Mouse (Mus musculus): ENCODE measurements around the gene Bex1. TPM values are rescaled to one million over a fixed set of nuclear protein-coding genes. Genes with fewer than 3 reads are reported as not detected.
"Not testable (repeated sequence)": the region's sequence is repeated elsewhere in the genome, so short reads cannot be mapped to it uniquely, and the experiment has no call there.

Bex1 gene
- polyA plus RNA-seq (2014; fragmentation: Nextera tagmentation; extraction: Ambion mirVana): 88.1 and 98.7 TPM in 2 replicates

DNA sequence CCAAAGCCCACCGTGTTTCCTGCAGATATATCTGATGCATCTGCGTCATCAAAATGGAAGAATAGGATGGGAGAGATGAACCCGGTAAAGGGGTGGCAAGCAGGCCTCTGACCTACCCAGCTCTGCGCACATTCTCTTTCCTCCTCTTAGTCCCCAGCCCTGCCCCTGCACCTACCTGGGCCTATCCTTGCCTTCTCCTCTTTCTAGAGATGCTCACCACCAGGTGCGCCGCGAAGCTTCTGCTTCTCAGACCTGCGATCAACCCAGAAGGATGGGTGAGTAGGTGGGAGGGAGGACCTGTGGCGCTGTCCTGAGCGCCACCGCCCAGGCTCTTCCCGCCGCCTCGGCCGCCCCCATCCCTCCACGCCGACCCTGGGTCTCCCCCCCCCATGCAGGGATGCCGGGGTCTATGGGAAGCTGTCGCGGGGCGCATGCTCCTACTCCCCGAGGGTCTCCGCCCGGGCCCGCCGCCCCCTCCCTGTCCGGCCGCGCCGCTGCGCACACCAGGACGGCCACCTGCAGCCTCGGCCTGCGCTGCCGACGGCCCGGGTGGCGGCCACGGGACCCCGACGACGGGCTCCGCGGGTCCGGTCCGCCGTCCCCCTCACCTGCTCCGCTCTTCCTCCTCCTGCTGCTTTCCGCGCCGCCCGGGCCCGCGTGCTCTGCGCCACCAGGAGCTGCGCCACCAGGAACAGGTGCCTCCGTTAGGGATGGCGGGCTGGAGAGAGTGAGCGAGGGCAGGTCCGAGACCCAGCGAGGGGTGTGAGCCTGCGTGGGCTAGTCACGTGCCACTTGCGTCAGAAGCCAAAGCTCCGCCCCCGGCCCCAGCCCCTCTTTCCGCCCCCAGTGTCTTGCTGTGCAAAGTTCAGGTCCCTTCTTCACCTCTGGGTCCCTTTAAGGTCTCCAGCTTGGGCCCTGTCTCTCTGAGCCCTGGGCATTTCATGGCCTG is at the start of gene Bex1, which contains the start of gene Tceal7:
Gene Bex1 (minus strand): TSS at position 785 of the 949 bp plus-strand sequence.
Gene Tceal7 (plus strand): TSS at position 51 of the 949 bp plus-strand sequence.
- not testable (repeated sequence) for H3K4me1 ChIP-seq (ENCODE audit: control insufficient read depth, insufficient read depth, low read length); H3K27ac ChIP-seq (replicated peaks; ENCODE audit: low read depth, low read length); H3K9ac ChIP-seq (ENCODE audit: low read length); H3K27me3 ChIP-seq (ENCODE audit: control insufficient read depth, insufficient read depth, low read length); H3K9me3 ChIP-seq (ENCODE audit: control insufficient read depth, low read length); H3K36me3 ChIP-seq (ENCODE audit: control insufficient read depth, insufficient read depth, low read length); DNase-seq (ENCODE audit: low spot score)
- ATAC-seq (ENCODE audit: insufficient number of reproducible peaks, low FRiP score, low TSS enrichment, low read depth): peak; percentile 93
- H3K4me2 ChIP-seq (ENCODE audit: low read depth, severe bottlenecking): peak within 1 kb of the TSS; percentile 31
- 23% methylated on average over 16 of the region's 67 CpGs for WGBS
- H3K4me3 ChIP-seq (ENCODE audit: low read depth, low read length): peak within 1 kb of the TSS; percentile 23

DNA sequence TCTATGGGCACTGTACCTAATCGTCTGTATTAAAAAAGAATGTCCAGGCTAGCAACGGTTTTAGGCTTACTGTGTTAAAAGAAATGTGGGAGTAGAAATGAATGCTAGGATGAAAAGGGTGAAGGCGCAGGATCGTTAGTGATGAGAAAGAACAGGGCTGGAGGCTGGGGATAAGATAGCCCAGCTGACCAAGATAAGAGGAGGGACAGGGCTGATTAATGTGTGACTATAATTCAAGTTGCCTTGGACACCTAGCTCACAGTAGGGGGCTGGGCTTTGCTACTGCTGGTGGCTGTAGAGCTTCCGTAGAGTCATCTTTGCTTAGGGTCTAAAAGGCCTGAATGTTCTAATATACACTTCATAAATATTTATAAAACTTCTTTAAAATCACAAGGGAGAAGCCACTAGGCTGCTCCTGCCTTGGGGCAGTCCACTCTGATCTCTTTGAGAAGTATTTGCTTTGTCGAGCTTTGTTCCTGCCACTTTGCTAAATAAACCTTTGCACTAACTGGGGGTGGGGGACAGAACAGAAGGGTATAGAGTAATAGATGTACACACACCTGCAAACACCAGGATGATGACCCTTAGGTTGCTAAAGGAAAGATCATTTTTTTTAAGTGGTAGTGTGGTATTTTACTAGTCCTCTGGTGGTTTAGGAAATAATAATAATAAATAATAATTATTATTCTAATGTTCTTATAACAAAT is 36.9 kb upstream of the Bex1 start:
- H3K9ac ChIP-seq (ENCODE audit: low read length): no peak overlapping the region
- H3K4me1 ChIP-seq (ENCODE audit: control insufficient read depth, insufficient read depth, low read length): no peaks in the 10 kb centered on the region
- WGBS: 55% methylated on average over 6 of the region's 6 CpGs
- no peak overlapping the region for H3K4me2 ChIP-seq (ENCODE audit: low read depth, severe bottlenecking)
- no peaks in the 10 kb centered on the region for H3K9me3 ChIP-seq (ENCODE audit: control insufficient read depth, low read length)
- DNase-seq (ENCODE audit: low spot score): no peak
- no peaks in the 10 kb centered on the region for H3K36me3 ChIP-seq (ENCODE audit: control insufficient read depth, insufficient read depth, low read length)
- no peaks in the 10 kb centered on the region for H3K27me3 ChIP-seq (ENCODE audit: control insufficient read depth, insufficient read depth, low read length)
- H3K27ac ChIP-seq (replicated peaks; ENCODE audit: low read depth, low read length): no peak overlapping the region
- ATAC-seq (ENCODE audit: insufficient number of reproducible peaks, low FRiP score, low TSS enrichment, low read depth): no peak
- no peak overlapping the region for H3K4me3 ChIP-seq (ENCODE audit: low read depth, low read length)

GRCm38 (mm10) chrX:136249671-136250070 is 34.4 kb upstream of the Bex1 start:
- H3K27me3 ChIP-seq (ENCODE audit: control insufficient read depth, insufficient read depth, low read length): no peaks in the 10 kb centered on the region

GRCm38 (mm10) chrX:136248811-136249210 is 33.5 kb upstream of the Bex1 start:
- Histone ChIP-seq H3K27ac (replicated peaks; ENCODE audit: low read depth, low read length) (no peak overlapping the region), H3K4me2 (ENCODE audit: low read depth, severe bottlenecking) (no peak overlapping the region), H3K36me3 (ENCODE audit: control insufficient read depth, insufficient read depth, low read length) (no peaks in the 10 kb centered on the region), H3K4me1 (ENCODE audit: control insufficient read depth, insufficient read depth, low read length) (no peaks in the 10 kb centered on the region), H3K27me3 (ENCODE audit: control insufficient read depth, insufficient read depth, low read length) (no peaks in the 10 kb centered on the region), H3K9me3 (ENCODE audit: control insufficient read depth, low read length) (no peaks in the 10 kb centered on the region), H3K9ac (ENCODE audit: low read length) (no peak overlapping the region), H3K4me3 (ENCODE audit: low read depth, low read length) (no peak overlapping the region)
- ATAC-seq (ENCODE audit: insufficient number of reproducible peaks, low FRiP score, low TSS enrichment, low read depth): no peak
- DNase-seq (ENCODE audit: low spot score): no peak
- WGBS: 80% methylated on average over 6 of the region's 6 CpGs

More at GRCm38 (mm10) chrX:136249671-136250070, 34.4 kb upstream of the Bex1 start:
- ATAC-seq (ENCODE audit: insufficient number of reproducible peaks, low FRiP score, low TSS enrichment, low read depth) (no peak), DNase-seq (ENCODE audit: low spot score) (no peak)
- no peaks in the 10 kb centered on the region for H3K4me1 ChIP-seq (ENCODE audit: control insufficient read depth, insufficient read depth, low read length)
- H3K9me3 ChIP-seq (ENCODE audit: control insufficient read depth, low read length): no peaks in the 10 kb centered on the region
- H3K36me3 ChIP-seq (ENCODE audit: control insufficient read depth, insufficient read depth, low read length): no peaks in the 10 kb centered on the region
- no peak overlapping the region for H3K27ac ChIP-seq (replicated peaks; ENCODE audit: low read depth, low read length)
- H3K9ac ChIP-seq (ENCODE audit: low read length): no peak overlapping the region
- 73% methylated on average over 7 of the region's 7 CpGs for WGBS
- no peak overlapping the region for H3K4me3 ChIP-seq (ENCODE audit: low read depth, low read length)
- H3K4me2 ChIP-seq (ENCODE audit: low read depth, severe bottlenecking): no peak overlapping the region

GRCm38 (mm10) chrX:136245521-136246071 is 30.3 kb upstream of the Bex1 start:
- WGBS: 16% methylated on average over 15 of the region's 15 CpGs
- no peaks in the 10 kb centered on the region for H3K9me3 ChIP-seq (ENCODE audit: control insufficient read depth, low read length)
- DNase-seq (ENCODE audit: low spot score): peak; percentile 49
- H3K36me3 ChIP-seq (ENCODE audit: control insufficient read depth, insufficient read depth, low read length): no peaks in the 10 kb centered on the region
- H3K4me1 ChIP-seq (ENCODE audit: control insufficient read depth, insufficient read depth, low read length): no peaks in the 10 kb centered on the region
- H3K4me2 ChIP-seq (ENCODE audit: low read depth, severe bottlenecking): peak overlapping the region; percentile 33
- peak overlapping the region; percentile 52 for H3K27ac ChIP-seq (replicated peaks; ENCODE audit: low read depth, low read length)
- no peaks in the 10 kb centered on the region for H3K27me3 ChIP-seq (ENCODE audit: control insufficient read depth, insufficient read depth, low read length)
- ATAC-seq (ENCODE audit: insufficient number of reproducible peaks, low FRiP score, low TSS enrichment, low read depth): peak; percentile 61
- peak overlapping the region; percentile 76 for H3K9ac ChIP-seq (ENCODE audit: low read length)
- H3K4me3 ChIP-seq (ENCODE audit: low read depth, low read length): peak overlapping the region; percentile 53

GRCm38 (mm10) chrX:136244574-136245229 is 29.4 kb upstream of the Bex1 start, which contains the start of gene Tceal9:
Gene Tceal9 (plus strand): TSS chrX:136245079.
- Histone ChIP-seq H3K27me3 (ENCODE audit: control insufficient read depth, insufficient read depth, low read length) (no peaks in the 10 kb centered on the region), H3K36me3 (ENCODE audit: control insufficient read depth, insufficient read depth, low read length) (no peaks in the 10 kb centered on the region), H3K4me2 (ENCODE audit: low read depth, severe bottlenecking) (peak within 1 kb of the TSS; percentile 33), H3K9ac (ENCODE audit: low read length) (peak within 1 kb of the TSS; percentile 76), H3K9me3 (ENCODE audit: control insufficient read depth, low read length) (no peaks in the 10 kb centered on the region), H3K4me3 (ENCODE audit: low read depth, low read length) (peak within 1 kb of the TSS; percentile 53), H3K4me1 (ENCODE audit: control insufficient read depth, insufficient read depth, low read length) (no peaks in the 10 kb centered on the region), H3K27ac (replicated peaks; ENCODE audit: low read depth, low read length) (peak within 1 kb of the TSS; percentile 52)
- ATAC-seq (ENCODE audit: insufficient number of reproducible peaks, low FRiP score, low TSS enrichment, low read depth) (peak; percentile 90), DNase-seq (ENCODE audit: low spot score) (peak; percentile 81)
- 29% methylated on average over 20 of the region's 20 CpGs for WGBS

- ATAC-seq (ENCODE audit: insufficient number of reproducible peaks, low FRiP score, low TSS enrichment, low read depth) (no peak), DNase-seq (ENCODE audit: low spot score) (no peak)
- no peaks in the 10 kb centered on the region for H3K36me3 ChIP-seq (ENCODE audit: control insufficient read depth, insufficient read depth, low read length)
- H3K27me3 ChIP-seq (ENCODE audit: control insufficient read depth, insufficient read depth, low read length): no peaks in the 10 kb centered on the region
- H3K4me1 ChIP-seq (ENCODE audit: control insufficient read depth, insufficient read depth, low read length): no peaks in the 10 kb centered on the region
- WGBS: 87% methylated on average over 2 of the region's 2 CpGs
- H3K9ac ChIP-seq (ENCODE audit: low read length): no peak overlapping the region
- H3K27ac ChIP-seq (replicated peaks; ENCODE audit: low read depth, low read length): no peak overlapping the region
- H3K4me3 ChIP-seq (ENCODE audit: low read depth, low read length): no peak overlapping the region
- H3K4me2 ChIP-seq (ENCODE audit: low read depth, severe bottlenecking): no peak overlapping the region
- H3K9me3 ChIP-seq (ENCODE audit: control insufficient read depth, low read length): no peaks in the 10 kb centered on the region
These were observed 27.9 kb upstream of the Bex1 start for GRCm38 (mm10) chrX:136243181-136243580.

DNA sequence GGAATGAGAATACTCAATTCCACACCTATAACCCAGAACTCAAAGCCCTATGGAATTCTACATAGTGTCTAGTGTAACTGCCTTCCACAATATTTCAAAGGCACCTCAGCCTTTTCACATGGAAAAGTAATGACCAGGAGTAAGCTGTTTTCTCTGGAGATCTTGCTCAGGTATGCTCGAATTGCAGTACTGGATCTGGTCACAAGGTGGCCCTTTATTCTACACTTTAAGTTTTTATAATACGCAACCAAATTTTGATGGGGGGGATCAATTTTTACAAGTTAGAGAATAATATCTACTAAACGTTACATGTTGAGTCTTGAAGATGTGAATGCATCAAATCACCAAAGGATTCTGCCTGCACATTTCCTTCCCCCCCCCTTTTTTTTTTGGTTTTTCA is 22.8 kb upstream of the Bex1 start:
- no peak overlapping the region for H3K4me3 ChIP-seq (ENCODE audit: low read depth, low read length)
- H3K9ac ChIP-seq (ENCODE audit: low read length): no peak overlapping the region
- no peaks in the 10 kb centered on the region for H3K36me3 ChIP-seq (ENCODE audit: control insufficient read depth, insufficient read depth, low read length)
- no peaks in the 10 kb centered on the region for H3K4me1 ChIP-seq (ENCODE audit: control insufficient read depth, insufficient read depth, low read length)
- H3K4me2 ChIP-seq (ENCODE audit: low read depth, severe bottlenecking): no peak overlapping the region
- WGBS: 58% methylated on average over 3 of the region's 3 CpGs
- no peaks in the 10 kb centered on the region for H3K27me3 ChIP-seq (ENCODE audit: control insufficient read depth, insufficient read depth, low read length)
- H3K27ac ChIP-seq (replicated peaks; ENCODE audit: low read depth, low read length): no peak overlapping the region
- no peaks in the 10 kb centered on the region for H3K9me3 ChIP-seq (ENCODE audit: control insufficient read depth, low read length)
- peak; percentile 33 for DNase-seq (ENCODE audit: low spot score)
- no peak for ATAC-seq (ENCODE audit: insufficient number of reproducible peaks, low FRiP score, low TSS enrichment, low read depth)

All from limb, embryonic 11.5 days (tissue).